Mouse (Mus musculus): ENCODE measurements around the gene Spry1.

GRCm38 (mm10) chr3:37642681-37643214 is 3.0 kb downstream of the Spry1 start:
- no peak for TF ChIP-seq CTCF (IDR thresholded peaks at IDR 0.05; ENCODE audit: borderline replicate concordance, insufficient read depth, low read length)
- no peak for TF ChIP-seq POLR2A (IDR thresholded peaks at IDR 0.05; ENCODE audit: low read depth, low read length)

All from embryonic fibroblast, embryonic 13.5 days (primary cell).